Mouse (Mus musculus): ENCODE measurements around the gene Ehbp1.

Ehbp1 gene

GRCm38 (mm10) chr11:21999396-22000315, 342.4 kb downstream of the Ehbp1 start:
- DNase-seq = no peak

- DNase-seq = no peak
These were observed 343.7 kb downstream of the Ehbp1 start for GRCm38 (mm10) chr11:21998141-21999047.

GRCm38 (mm10) chr11:21997561-21998140, 344.4 kb downstream of the Ehbp1 start:
- DNase-seq = no peak

- DNase-seq = no peak
These were observed 345.2 kb downstream of the Ehbp1 start for GRCm38 (mm10) chr11:21996661-21997560.

GRCm38 (mm10) chr11:21996325-21996647, 345.8 kb downstream of the Ehbp1 start:
- DNase-seq = no peak

GRCm38 (mm10) chr11:21995534-21996324, 346.4 kb downstream of the Ehbp1 start:
- DNase-seq = no peak

- no peak for DNase-seq
These were observed 347.4 kb downstream of the Ehbp1 start for GRCm38 (mm10) chr11:21994377-21995370.

- DNase-seq = no peak
These were observed 348.3 kb downstream of the Ehbp1 start for GRCm38 (mm10) chr11:21993597-21994376.

DNA sequence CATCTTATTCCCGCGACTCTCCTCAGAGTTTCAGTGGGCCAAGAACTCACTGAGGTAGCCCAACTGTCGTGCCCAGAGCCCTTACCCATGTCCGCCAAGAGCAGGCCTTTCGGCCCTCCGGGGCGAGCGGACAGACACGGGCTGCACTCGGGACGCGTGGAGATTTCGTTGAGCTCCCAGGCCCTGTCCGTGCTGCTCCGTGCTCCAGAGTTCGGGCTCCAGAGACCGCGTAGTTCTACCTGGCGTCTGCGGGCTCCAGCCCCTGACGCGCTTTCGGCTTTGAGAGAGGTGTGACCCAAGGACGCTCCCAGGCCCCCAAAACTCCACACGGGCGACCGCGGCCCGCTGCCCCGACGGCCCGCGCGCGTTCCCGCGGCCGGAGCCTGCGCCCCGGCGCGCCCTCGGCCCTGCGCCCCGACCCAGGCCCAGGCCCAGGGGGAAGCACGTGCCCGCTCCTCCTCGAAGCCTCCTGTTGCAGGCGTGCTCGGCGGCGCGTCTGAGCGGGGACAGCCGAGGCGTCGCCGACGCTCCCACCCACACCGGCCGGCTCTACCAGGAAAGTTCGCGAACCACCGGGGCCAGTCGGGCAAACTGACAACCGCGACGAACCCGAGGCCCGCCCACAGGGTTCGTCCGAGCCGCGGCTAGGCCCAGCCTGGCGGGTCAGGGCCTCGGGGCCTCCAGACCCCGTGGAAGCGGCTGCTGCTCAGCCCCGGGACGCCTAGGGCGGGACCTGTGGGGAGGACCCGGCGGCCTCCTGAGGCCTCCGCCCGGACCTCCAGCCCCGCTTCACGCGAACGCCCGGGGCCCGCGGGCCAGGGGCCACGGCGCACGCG, 349.1 kb downstream of the Ehbp1 start:
- DNase-seq = no peak

- no peak for DNase-seq
These were observed 353.6 kb downstream of the Ehbp1 start for GRCm38 (mm10) chr11:21988398-21988946.

- DNase-seq = no peak
These were observed 357.0 kb downstream of the Ehbp1 start for GRCm38 (mm10) chr11:21985118-21985517.

DNA sequence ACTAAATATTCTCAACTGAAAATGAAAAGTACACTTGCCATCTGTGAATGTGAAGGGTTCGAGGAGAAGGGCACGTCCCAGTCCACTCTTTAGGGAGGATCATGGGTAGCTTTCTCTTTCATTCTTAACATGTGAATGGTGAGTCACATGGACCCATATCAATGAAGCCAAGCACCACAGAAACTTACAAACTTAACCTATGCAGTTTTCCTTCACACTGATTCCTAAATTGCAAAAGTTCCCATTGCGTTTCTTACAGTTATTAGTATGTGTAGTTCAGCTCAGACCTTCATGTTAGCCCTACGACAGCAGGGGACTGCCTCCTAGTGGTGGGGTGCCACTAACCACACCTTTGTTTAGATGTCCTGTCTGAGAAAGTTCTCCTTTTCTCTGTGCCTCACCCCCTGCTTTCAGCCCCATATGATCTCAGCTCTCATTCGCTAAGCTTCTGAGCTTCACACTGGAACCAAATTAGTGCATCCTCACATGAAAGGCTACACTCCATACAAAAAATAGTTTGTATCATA, 368.0 kb downstream of the Ehbp1 start:
- DNase-seq = no peak

GRCm38 (mm10) chr11:21973597-21973996, 368.5 kb downstream of the Ehbp1 start:
- DNase-seq = no peak

DNA sequence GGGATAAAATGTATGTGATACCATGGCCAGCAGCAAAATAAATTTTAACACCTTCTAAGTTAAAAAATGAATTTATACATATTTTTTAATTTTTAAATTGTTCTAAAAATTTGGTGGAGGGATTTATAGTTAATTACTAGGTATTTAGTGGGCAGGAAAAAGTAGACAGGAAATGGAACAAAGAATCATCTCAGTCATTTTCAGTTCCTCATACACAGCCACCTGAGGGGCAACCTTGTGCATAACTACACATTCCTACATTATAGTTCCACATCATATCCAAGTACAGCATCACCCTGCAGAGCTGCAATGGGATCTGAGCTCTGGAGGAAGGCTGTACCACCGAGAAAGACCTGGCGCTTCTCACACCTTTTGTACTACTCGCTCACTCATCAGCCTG, 373.2 kb downstream of the Ehbp1 start:
- DNase-seq = no peak
